24 mouse cellular contexts compared by ENCODE assay signal in the genomic region with DNA sequence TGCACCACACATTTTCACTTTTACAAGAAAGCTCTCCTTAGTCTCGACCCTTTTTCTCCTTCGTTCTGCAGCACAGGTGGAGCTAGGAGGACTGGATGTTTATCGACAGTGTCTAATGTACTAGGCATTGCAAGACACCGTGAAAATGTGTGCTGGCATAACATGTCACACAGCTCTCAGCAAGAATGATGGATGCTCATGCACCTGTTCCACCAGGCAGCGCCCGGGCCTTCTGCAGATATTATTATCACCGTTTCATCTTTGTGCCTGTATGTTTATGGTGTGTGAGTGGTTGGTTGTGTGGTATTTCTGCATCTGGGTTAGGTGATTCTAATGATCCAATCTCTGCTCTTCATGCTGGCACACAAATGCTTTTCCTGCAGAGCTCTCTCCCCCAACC.
DNase-seq lines count a peak whose midpoint lies in the region; ATAC-seq and TF ChIP-seq lines count a peak whose summit lies in the region.
"Had no signal": no experiment of that assay in that cellular context is flagged by ENCODE, and none has a peak within 500 bp of the region (broad histone marks: within the 10 kb centered on the region; RNA-seq: fewer than 3 reads in every experiment).

No protein-coding gene starts in this region.

- H3K9me3 ChIP-seq in kidney, embryonic 14.5 days (ENCODE audit: control insufficient read depth, low read length), result no peaks in the 10 kb centered on the region
- H3K9me3 ChIP-seq in megakaryocyte, embryonic 14.5 days, result peaks cover 27% of the 10 kb centered on the region
- no peaks in the 10 kb centered on the region for H3K9me3 ChIP-seq in limb, embryonic 15.5 days
- H3K9me3 ChIP-seq: forebrain, embryonic 10.5 days; forebrain, embryonic 15.5 days; liver, embryonic 13.5 days; midbrain, embryonic 10.5 days; neural tube, embryonic 13.5 days had no signal

- 57% methylated on average over 7 of the region's 7 CpGs for WGBS in kidney, embryonic 14.5 days
- 70% methylated on average over 7 of the region's 7 CpGs for WGBS in kidney, adult 2 months
- WGBS in limb, embryonic 15.5 days, result 46% methylated on average over 7 of the region's 7 CpGs

- H3K4me3 ChIP-seq in kidney, embryonic 14.5 days (ENCODE audit: low read length), result no peak overlapping the region
- H3K4me3 ChIP-seq in kidney, adult 2 months (ENCODE audit: insufficient read depth, low read depth, low read length), result no peak overlapping the region
- H3K4me3 ChIP-seq in megakaryocyte, embryonic 14.5 days (replicated peaks), result peak overlapping the region; percentile 31
- H3K4me3 ChIP-seq in limb, embryonic 15.5 days, result no peak overlapping the region
- H3K4me3 ChIP-seq: forebrain, embryonic 10.5 days; forebrain, embryonic 15.5 days; liver, embryonic 13.5 days; midbrain, embryonic 10.5 days; neural tube, embryonic 13.5 days had no signal

- H3K9ac ChIP-seq in kidney, embryonic 14.5 days (ENCODE audit: low read depth, low read length), result no peak overlapping the region
- H3K9ac ChIP-seq in limb, embryonic 15.5 days, result no peak overlapping the region
- H3K9ac ChIP-seq: forebrain, embryonic 15.5 days; liver, embryonic 13.5 days; neural tube, embryonic 13.5 days had no signal

- ATAC-seq in kidney, embryonic 14.5 days (ENCODE audit: low FRiP score, low TSS enrichment), result no peak
- ATAC-seq in megakaryocyte, adult 5-6 weeks (ENCODE audit: poor library complexity, severe bottlenecking), result no peak
- no peak for ATAC-seq in limb, embryonic 15.5 days (ENCODE audit: insufficient number of reproducible peaks, low FRiP score, low TSS enrichment, low read depth)
- ATAC-seq: forebrain, embryonic 15.5 days; hindbrain, embryonic 16.5 days; lung, postnatal 0 days; midbrain, embryonic 16.5 days had no signal

- no peaks in the 10 kb centered on the region for H3K27me3 ChIP-seq in kidney, embryonic 14.5 days (ENCODE audit: control insufficient read depth, insufficient read depth, low read length)
- H3K27me3 ChIP-seq in kidney, adult 2 months (replicated peaks; ENCODE audit: control insufficient read depth, insufficient read depth, low read length), result no peaks in the 10 kb centered on the region
- H3K27me3 ChIP-seq in megakaryocyte, embryonic 14.5 days (replicated peaks), result no peaks in the 10 kb centered on the region
- H3K27me3 ChIP-seq in limb, embryonic 15.5 days, result no peaks in the 10 kb centered on the region
- H3K27me3 ChIP-seq: forebrain, embryonic 15.5 days; liver, embryonic 13.5 days; neural tube, embryonic 13.5 days had no signal

- H3K36me3 ChIP-seq in kidney, embryonic 14.5 days (ENCODE audit: control insufficient read depth, insufficient read depth, low read length), result no peaks in the 10 kb centered on the region
- H3K36me3 ChIP-seq in kidney, adult 2 months (ENCODE audit: control insufficient read depth, insufficient read depth, low read length), result no peaks in the 10 kb centered on the region
- H3K36me3 ChIP-seq in megakaryocyte, embryonic 14.5 days (replicated peaks; ENCODE audit: low read length), result no peaks in the 10 kb centered on the region
- no peaks in the 10 kb centered on the region for H3K36me3 ChIP-seq in limb, embryonic 15.5 days
- H3K36me3 ChIP-seq: forebrain, embryonic 10.5 days; forebrain, embryonic 15.5 days; liver, embryonic 13.5 days; midbrain, embryonic 10.5 days; neural tube, embryonic 13.5 days had no signal

- H3K4me1 ChIP-seq in kidney, embryonic 14.5 days (ENCODE audit: control insufficient read depth, insufficient read depth, low read length), result no peaks in the 10 kb centered on the region
- H3K4me1 ChIP-seq in kidney, adult 2 months (ENCODE audit: control insufficient read depth, insufficient read depth, low read length), result no peaks in the 10 kb centered on the region
- H3K4me1 ChIP-seq in megakaryocyte, embryonic 14.5 days, result no peaks in the 10 kb centered on the region
- H3K4me1 ChIP-seq in limb, embryonic 15.5 days, result peaks cover 9% of the 10 kb centered on the region
- H3K4me1 ChIP-seq: forebrain, embryonic 10.5 days; forebrain, embryonic 15.5 days; liver, embryonic 13.5 days; midbrain, embryonic 10.5 days; neural tube, embryonic 13.5 days had no signal

- no peak for DNase-seq in kidney, adult 2 months
- no peak for DNase-seq in cerebellum, postnatal 14 days
- no peak for DNase-seq in heart, postnatal 4 days
- DNase-seq: adrenal gland, postnatal 25 days; cerebellum, adult 11-12 months; cerebellum, adult 9-11 months; heart, postnatal 14 days; kidney, adult 9 months; layer of hippocampus, adult 9-11 months; liver, embryonic 13.5 days; lung, adult 18-20 months; lung, postnatal 4 days; thymus, postnatal 4 days had no signal

- H3K4me2 ChIP-seq in kidney, embryonic 14.5 days (replicated peaks; ENCODE audit: low read depth, low read length), result no peak overlapping the region
- H3K4me2 ChIP-seq in limb, embryonic 15.5 days, result no peak overlapping the region
- H3K4me2 ChIP-seq: forebrain, embryonic 15.5 days; liver, embryonic 13.5 days; neural tube, embryonic 13.5 days had no signal

- TF ChIP-seq CTCF in kidney, adult 2 months (conservative IDR thresholded peaks at IDR 0.05; ENCODE audit: insufficient read depth, insufficient read length, low read depth, low read length), result no peak

- H3K27ac ChIP-seq in kidney, embryonic 14.5 days (ENCODE audit: low read depth, low read length), result peak overlapping the region; percentile 15; the same call in 1 of the 2 replicates
- H3K27ac ChIP-seq in kidney, adult 2 months (ENCODE audit: insufficient read depth, low read depth, low read length), result no peak overlapping the region
- H3K27ac ChIP-seq in limb, embryonic 15.5 days, result peak overlapping the region; percentile 38; the same call in 1 of the 2 replicates
- H3K27ac ChIP-seq: forebrain, embryonic 10.5 days; forebrain, embryonic 15.5 days; liver, embryonic 13.5 days; midbrain, embryonic 10.5 days; neural tube, embryonic 13.5 days had no signal

- TF ChIP-seq POLR2A in kidney, adult 2 months (IDR thresholded peaks at IDR 0.05; ENCODE audit: low read depth, low read length), result no peak
